Mouse (Mus musculus) cerebellum, adult 9-10 months (tissue): ENCODE measurements around the gene Elmsan1.

ENCODE experiments used
- DNase-seq: peaks from one replicate; pipeline ENCODE4 v3.0.0; 2022

The Elmsan1 gene

DNA sequence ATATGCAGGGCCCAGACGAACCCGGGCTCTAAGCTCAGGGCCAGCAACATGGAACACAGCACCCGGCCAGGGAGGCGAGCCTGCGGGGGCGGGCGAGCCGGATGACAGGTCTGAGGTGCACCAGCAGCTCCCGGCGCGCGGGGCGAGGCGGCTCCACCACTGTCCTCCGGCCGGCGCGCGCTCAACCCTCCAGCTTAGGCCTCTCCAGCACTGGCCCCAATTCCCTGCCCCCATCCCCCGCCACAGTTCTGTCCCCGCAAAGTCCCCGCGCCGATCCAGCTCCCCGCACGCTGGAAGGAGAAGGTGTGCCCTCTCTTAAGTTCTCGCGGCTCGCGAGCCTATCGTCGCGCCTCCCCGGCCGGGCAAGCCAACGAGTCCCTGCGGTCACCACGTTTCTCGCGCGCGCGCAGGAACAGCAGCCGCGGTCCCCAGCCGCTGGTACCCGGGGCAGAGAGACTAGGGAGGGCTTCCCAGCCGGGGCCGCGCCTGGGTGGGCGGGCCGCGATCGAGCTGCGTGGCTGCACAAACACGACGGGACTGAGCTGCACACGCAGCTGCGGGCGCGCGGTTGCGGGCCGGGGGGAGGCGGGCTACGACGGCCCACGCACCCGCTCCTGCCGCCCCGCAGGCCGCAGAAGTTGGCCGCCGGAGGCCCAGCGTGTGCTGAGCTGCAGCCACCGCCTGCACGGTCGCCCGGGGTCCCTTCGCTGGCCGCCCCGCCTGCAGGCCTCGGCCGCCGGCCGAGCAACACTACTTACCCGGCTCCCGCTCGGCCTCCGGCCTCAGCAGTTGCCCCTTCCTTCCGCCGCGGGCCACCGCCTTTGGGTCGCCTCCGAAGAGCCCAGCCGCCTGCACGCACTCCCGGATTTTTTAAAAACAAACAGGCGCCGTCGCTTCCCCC is 25.7 kb downstream of the Elmsan1 start:
- peak; percentile 66 for DNase-seq

DNA sequence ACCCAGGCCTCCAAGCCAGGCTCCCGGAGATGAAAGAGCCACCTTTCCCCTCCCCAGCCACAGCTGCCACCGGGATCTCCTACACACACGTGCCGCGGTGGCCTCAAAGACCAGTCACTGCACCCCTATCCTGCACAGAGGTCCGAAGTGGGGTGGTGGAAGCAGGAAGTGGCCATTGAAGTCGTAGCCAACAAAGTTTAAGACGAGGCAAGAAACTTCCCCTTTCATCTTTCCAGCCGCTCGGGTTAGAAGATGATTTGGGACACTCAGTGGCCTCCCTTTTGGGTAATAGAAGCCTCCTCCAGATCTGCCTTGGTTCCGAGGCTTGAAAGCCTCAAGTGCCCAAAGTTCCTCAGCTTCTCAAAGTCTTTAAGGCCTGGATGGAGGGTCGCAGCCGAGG is 26.4 kb downstream of the Elmsan1 start:
- peak; percentile 36 for DNase-seq

DNA sequence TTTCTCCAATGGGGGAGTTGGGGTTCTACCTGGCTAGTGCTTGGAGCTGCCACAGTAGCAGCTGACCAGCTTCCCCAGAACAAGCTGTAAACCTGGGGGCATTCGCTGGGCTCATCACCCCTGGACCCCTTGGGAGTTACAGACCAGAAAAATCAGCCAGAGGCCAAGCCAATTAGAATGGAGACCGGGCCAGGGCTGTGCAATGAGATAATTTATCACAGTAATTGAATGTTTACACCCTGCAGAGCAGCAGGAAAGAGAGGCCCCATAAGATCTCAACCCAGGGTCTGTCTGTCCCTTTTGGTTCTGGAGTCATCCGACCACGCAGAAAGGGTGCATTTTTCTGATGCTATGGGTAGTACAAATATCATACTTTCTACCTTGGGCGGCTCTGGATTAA is 26.9 kb downstream of the Elmsan1 start:
- DNase-seq: no peak

DNA sequence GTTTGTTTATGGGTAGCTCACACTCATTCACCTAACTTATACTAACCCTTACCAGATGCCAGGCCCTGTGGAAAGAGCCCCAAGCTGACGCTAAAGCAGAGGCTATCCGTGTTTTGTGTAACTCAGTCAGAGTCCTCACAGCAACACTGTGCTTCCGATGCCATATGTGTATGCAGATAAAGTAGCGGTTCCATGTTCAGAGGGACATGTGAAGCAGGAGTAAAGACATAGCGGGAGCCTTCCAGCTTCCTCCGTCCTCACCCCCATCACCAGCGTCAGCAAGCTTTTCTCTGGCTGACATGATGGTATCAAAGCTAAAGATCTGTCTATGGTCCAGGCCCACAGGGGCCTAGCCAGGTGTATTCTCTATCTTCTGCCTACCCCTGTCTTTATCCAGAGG is 27.5 kb downstream of the Elmsan1 start:
- DNase-seq: no peak

DNA sequence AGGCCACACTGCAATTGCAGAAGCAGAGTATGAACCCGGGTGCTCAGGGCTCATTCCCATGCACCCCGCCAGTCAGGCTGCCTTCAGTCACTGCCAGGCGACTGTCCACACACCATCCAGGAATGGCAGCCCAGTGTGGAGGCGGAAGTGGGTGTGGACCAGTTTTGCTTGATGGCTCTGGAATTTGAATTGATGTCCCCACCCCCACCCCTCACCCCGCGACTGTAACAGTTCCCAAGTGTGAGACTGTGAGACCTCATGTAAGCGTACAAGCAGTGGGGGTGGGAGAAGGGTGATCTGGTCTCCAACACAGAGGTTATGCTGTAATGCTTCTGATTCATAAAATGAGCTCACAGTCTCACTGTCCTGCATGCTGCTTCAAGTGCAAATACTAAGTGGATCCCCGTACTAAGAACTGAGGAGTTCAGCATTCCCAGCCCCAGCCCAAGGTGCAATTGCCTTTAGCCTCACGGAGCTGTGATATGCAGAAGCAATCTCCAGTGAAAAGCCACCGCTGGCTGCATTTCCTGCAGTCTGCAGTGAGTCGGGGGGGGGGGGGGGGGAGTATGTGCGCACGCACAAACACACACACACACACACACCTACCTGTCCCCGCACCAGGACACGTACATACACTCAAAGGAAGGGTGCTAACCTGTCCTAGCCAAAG is 28.4 kb downstream of the Elmsan1 start:
- DNase-seq: no peak

DNA sequence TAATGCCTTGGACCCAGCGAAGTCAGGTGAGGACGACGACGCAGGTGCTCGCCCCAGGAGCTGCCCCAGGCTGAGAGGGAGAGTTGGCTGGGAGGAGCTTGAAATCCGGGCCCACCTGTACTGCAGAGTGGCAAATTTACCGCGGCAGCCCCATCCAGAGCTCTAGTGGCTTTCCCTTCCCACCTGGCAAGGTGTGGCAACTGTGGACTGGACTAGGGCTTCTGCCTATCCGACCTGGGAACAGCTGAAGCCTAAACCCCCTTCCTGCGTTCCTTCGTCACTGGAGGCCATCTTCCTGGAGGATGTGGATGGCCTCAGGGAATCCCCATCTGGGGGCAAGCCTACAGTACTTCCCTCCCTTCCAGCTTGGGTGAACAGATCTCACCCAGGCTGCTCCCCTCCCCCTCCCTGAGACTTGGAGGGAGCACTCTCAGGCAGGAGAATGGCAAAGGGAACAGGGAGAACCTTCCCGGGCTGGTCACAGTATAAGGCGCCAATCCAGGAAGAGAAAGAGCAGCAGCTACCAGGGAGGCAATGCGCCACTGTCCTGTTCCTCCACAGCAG is 29.7 kb downstream of the Elmsan1 start:
- no peak for DNase-seq

DNA sequence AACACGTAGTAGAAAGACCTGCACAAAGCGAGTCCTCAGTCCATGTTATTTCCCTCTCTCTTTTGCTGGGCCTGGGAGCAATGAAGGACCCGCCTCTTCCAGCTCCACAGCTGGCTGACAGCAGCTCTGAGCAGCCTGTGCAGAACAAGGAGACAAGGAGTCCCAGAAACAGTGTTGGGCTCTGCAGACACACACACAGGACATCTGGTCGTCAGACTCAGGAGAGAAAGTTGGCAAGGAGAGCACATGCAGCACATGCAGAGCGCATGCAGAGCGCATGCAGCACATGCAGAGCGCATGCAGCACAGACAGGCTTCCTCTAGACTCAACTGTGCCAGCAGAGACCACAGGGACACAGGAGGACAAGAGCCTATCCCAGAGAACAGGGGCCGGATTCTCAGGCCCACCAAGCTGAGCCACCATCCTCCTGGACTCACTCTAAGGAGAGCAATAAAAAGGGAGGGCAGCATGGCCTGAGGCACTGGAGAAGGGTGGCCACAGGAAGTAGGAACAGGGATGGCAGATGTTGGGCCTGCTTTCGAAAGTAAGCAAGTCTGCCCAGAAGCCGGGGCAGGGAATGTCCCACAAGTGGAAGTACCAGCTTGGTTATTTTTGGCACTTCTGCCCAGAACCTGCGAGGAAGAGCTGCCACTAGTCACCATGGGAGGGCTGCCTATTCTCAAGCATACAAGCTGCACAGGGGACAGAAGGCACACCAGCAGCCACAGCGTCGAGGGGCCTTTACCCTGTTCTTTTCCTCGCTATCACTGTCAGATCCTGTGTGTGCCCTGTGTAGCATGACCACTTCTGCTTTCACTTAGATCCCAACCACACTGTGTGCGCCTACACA is 30.7 kb downstream of the Elmsan1 start:
- DNase-seq: peak; percentile 73

DNA sequence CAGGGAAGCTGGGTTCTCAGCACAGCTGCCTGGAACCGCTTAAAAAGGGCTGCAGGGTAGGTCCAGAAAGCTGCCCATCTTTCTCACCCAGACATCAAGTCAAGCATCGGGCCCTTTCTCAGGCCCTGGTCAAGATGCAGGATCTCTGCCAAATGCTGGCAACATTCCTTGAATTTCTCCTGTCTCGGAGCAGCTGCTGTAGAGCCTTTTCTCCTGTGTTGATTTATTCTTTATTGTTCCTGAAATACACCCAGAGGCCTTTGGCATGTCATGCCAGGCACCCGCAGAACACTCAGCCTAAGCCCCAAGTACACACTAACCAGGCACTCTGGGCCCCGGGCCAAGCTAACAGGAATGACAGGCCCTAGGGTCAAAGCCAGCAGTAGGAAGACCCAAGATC is 31.7 kb downstream of the Elmsan1 start:
- DNase-seq: peak; percentile 67

DNA sequence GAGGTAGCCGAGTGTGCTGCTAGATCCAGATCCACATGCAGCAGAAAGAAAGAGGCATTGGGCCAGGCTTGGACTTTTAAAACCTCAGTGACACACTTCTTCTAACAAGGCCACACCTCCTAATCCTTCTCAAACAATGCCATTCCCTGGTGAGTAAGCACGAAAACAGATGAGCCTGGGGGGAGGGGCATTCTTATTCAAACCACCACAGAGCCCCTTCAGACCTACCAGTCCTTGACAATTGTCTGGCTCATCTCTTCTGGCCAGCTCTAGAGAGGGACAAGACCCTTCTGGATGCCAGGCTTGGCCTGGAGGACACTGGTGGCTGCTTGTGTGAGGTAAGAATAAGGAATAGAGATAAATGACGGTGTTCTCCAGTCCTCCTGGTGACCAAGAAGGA is 32.1 kb downstream of the Elmsan1 start:
- DNase-seq: peak; percentile 39

DNA sequence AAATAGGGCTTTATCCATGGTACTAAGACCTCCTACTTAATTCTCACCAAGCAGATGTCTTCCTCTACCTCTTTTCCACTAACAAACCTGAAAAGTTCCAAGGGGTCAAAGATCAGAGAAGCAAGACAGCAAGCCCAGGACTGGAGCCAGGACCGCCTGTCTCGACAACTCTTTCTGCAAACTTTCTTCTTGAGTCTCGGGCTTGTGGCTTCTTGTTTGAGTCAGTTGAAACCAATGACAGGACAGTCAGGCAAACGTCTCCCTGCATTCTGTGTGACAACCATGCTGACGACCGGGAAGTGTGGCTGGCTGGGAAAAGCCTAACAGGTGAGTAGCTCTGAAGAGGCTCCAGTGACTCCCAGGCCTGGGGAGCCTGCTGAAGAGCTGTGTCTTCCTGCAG is 33.1 kb downstream of the Elmsan1 start:
- DNase-seq: peak; percentile 36

DNA sequence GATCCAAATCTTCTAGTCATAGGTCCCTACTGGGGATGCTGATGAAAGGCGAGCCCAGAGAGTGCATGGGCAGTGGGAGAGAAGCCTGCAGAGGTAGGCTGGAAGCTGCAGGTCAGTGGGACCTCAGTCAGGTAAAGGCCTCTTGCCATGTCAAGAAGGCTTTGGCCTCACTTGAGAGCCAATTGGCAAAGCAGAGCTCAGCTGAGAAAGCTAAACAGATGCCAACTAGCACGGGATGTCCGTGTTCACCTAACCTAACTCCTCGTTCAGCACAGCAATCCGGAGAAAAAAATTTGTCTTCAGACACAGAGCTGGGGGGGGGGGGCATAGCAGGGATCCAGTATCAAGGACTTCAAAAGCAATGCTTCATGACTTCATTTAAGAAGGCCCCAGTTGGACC is 33.7 kb downstream of the Elmsan1 start:
- DNase-seq: peak; percentile 37

DNA sequence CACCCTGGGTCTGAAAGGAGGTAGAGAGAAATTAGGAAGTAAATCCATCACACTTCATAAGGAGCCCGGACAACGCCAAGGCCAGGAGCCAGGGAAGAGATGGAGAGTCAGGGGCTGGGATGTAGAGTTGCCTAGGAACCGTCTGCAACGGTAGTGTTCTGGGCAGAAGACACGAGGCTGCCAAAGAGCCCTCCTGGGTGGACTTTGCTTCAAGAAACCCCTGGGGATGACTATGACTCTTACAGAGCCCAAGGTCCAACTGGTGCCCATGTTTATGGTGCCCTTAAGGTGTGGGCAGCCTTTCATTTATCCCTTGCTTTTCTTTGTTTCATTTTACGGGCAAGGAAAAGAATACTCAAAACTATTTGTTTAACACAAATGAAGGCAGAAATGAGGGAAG is 36.7 kb downstream of the Elmsan1 start:
- DNase-seq: no peak

DNA sequence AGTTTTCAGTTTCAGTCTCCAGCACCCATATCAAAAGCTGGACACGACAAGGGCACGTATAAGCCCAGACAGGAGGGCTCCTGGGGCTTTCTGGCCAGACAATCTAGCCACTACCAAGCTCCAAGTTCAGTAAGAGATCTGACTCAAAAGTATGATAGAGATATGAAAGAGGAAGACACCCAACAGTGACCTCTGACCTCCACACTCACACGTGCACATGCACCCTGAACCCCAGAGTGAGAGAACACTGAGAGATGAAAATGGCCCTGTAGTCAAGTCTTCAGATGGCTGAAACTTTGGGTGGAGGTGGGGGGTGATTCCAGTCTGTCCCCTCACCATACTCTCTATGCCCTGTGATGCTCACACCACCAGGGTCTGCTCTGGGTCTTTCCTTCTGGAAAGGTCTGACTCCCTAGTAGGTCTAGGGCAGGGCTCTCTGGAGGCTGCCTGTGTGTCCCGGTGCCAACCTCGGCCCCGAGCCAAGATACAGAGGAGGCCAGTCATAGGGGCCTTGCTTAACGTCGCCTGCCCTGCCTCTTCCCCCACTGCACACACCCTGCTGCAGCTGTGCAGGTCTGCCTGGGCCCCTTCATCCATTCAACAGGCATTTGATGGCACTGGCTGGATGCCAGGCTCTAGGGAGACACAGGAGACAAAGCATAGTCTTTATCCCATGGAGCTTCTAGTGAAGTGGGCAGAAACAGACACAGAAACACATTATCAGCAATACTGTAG is 37.8 kb downstream of the Elmsan1 start:
- DNase-seq: no peak

DNA sequence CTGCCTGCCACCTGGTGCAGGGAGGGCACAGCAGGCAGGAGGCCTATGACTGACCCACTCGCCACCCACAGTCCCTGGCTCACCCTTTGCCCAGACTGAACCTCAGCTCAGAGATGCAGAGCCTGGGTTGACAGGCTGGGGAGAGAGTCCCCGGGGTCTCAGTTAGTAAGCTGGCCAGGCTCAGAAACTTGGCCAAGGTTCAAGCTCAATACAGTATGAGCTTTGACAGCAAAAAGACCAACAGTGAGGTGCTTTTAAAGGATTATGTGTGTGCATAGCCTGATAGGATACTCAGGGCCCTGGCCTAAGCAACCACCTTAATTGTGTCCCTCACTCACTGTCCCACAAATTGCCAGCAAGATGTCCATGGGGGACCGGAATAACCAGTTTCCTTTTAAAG is 38.6 kb downstream of the Elmsan1 start:
- DNase-seq: no peak

DNA sequence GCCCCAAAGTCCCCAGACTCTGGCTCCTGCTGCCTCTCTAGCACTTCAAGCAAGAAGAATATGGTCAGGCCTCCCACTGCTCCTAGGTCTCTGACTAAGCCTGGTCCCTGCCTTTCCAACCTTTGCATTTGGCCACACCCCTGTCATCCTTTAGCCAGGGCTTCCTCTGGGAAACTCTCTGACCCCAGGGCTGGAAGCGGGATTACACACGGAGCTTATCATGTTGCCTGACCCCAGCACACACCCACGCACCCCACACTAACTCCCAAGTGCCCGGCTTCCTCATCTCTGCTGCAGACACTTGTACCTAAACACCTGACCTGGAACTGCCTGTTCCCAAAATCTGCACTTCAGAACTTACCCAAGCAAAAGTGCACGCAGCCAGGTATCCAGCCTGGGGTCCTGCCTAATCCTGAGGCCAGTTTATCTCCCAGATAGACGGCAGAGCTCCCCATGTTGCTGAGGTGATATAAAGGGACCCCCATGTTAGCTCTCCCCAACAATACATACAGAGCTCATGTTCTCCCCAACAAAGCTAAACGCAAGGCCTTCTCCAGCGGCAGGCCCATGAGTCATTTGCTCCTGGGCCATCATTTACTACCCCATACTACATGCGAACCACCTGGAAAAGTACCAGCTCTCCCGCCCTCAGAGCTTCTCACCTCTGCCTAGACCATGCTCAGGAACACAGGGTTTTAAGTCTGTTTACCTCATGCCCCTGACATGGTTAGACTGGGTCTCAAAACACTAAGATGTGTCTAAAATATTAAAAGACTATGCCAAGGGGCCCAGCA is 39.8 kb downstream of the Elmsan1 start:
- no peak for DNase-seq

DNA sequence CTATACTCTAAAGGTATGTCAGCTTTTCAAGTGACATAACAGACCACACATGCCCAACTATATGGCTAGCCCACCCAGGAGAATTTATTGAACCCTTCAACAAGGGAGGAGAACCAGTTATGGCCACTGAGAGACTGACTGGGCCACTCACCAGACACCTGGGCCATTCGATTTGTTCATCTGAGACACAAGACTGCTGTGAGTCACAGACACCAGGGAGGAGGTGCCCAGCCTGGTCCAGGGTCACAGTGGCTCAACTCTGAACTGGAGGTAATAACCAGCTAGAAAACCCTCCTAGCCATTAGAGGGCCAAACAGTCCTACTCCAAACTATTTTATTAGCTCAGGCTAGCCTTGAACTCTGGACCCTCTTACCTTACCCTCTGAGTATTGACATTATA is 40.6 kb downstream of the Elmsan1 start:
- no peak for DNase-seq

DNA sequence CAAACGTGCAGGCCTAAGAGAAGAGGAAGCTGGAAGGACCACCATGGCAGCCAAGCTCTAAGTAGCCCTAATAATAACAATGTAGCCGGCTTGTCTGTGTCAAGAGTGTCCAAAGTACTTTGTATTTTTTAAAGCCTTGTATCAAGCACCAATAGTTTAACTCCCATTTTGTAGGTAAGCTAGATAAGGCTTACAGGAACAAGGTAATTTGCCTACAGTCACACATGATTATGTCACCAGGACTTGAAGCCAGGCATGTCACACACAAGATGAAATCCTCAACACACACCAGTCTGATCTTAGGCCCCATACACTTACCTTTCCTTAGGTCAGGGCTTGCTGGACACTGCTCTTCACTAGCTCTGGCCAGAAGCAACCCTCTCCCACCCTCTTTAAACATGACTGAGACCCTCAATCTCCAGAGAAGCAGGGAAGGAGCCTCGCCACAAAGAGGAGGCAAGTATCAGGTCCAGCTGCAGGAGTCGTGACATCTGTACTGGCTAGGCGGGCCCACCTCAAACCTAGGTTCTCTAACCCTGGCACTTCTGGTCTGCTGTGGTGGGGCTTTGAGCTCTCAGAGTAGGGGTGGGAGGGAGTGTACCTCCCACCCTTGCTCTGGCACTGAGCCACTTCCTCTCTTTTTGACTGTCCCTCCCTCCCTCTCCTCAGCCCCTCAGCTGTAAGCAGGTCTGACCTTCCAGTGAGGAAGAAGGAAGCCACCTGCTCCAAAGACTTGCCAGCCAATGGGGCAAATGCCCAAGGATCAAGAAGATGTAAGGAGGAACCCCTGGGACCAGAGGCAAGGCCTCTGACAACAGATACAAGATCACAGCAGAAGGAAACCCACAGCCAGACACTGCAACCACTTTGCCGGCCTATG is 41.6 kb downstream of the Elmsan1 start:
- DNase-seq: no peak

DNA sequence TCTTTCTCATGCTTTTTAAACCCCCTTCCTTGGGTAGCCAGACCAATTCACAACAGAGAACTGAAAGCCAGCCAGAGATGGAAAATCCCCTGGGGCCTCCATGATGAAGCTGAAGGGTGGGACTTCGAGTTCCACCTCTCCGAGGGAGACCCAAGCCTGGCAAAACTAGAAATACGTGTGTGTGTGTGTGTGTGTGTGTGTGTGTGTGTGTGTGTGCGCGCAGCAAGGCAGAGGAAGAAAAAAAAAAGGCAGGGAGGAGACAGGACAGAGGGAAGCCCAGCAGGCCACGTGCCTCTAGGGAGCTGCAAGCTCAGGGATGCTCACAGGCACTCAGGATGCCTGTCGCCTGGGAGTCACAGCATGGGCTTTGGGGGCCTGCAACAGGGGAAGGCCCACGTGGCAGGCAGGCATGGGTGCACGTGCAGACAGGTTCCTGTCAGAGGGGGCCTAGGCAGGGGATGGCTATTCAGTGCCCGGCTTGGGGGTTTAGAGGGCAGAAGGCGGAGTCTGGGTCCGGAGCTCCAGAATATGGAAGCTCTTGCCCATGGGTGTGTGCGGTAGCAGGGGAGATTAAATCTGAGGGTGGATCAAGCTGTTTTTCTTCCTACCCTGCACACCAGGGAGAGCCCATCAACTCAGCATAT is 42.4 kb downstream of the Elmsan1 start:
- DNase-seq: no peak

DNA sequence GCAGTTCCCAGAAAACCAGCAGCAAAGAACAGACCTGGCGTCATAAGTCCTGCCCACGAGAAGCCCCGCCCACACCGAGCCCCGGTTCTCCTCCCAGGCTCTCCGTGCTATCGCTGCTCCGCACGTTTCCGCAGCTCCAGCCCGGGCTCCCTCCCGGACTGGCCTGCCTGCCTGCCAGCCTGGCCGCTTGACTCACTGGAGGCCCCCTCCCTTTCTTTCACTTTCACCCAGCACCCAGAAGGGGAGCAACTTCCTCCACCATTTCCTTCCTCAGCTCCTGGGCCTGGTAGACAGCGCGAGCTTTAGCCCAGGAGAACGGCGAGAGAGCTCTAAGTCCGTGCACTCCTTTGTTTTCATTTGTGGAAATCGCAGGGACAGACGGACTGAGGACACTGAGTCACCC is 43.0 kb downstream of the Elmsan1 start:
- DNase-seq: peak; percentile 80

DNA sequence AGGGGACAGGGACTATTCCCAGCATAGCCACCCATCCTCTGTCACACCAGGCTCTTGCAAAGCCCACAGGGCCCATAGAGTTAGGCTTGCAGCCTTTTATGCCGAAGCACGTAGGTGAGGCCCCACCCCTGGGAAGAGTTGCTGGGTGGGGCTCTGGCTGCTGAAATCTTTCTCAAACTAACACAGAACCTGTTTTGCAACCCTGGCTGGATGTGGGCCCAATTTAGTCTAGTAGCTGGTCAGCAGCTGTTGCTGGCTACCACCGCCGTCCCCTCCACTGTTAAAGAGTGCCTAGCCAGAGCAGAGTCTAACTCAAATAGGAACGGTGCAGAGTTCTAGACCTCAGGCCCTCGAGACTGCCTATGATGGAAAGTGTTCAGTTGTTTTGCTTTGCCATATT is 43.8 kb downstream of the Elmsan1 start:
- DNase-seq: no peak
